Mouse (Mus musculus): ENCODE data around the gene Ube4b. TPM values are rescaled to one million over a fixed set of nuclear protein-coding genes. Genes with fewer than 3 reads are reported as not detected.

Gene Ube4b
- polyA plus RNA-seq, 1 experiment from 2014 or later, result 64.6 TPM

DNA sequence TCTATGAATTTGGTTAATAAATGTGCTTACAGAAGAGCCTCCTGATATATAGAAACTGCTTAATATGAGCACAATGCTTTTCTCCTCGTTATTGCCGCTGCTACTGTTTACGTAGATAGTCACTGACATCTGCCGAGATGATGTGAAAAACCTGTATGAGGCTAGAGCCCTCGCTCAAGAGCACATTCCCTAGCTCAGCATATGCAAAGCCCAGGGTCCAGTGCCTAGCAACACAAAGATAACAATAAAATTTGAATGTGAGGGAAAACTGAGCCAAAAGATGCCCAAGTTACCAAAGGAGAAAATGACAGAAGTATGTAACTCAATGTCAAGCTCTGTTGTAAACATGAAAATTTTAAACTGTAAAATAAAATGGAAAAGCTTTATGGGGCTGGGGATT lies 123.0 kb downstream of the Ube4b start:
- Histone ChIP-seq H3K4me1 (peaks cover 60% of the 10 kb centered on the region), H3K4me3 (no peak overlapping the region), H3K36me3 (replicated peaks) (peaks cover under 1% of the 10 kb centered on the region; the same call in 1 of the 2 replicates), H3K27me3 (ENCODE audit: poor library complexity, severe bottlenecking) (no peaks in the 10 kb centered on the region), H3K9me3 (no peaks in the 10 kb centered on the region), H3K27ac (no peak overlapping the region)
- no peak for DNase-seq (ENCODE audit: extremely low spot score, low spot score)
- WGBS, result 79% methylated on average over 5 of the region's 5 CpGs

DNA sequence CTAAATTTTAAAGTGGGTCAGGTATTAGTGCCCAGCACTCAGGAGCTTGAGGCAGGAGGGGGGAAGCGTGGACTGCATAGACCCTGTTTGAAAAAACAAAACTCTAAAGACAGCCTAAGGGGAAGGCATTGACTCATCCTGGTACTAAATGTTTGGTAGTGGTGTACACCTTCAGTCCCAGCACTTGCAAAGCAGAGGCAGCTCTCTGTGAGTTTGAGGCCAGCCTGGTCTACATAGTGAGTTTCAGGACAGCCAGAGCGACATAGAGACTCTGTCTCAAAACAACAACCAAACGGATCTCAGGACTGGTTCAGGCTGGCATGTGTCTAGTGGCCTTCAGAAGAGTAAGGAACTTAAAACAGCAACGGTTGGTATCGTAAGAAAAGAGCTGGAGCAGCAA lies 123.8 kb downstream of the Ube4b start:
- Histone ChIP-seq H3K9me3 (no peaks in the 10 kb centered on the region), H3K27ac (0 out of 2 replicates have a peak overlapping the region, but pooled peaks have one; percentile 35), H3K27me3 (ENCODE audit: poor library complexity, severe bottlenecking) (no peaks in the 10 kb centered on the region), H3K4me3 (no peak overlapping the region), H3K36me3 (replicated peaks) (peaks cover 4% of the 10 kb centered on the region; the same call in 1 of the 2 replicates), H3K4me1 (peaks cover 53% of the 10 kb centered on the region)
- no peak for DNase-seq (ENCODE audit: extremely low spot score, low spot score)
- WGBS, result 87% methylated on average over 5 of the region's 5 CpGs

DNA sequence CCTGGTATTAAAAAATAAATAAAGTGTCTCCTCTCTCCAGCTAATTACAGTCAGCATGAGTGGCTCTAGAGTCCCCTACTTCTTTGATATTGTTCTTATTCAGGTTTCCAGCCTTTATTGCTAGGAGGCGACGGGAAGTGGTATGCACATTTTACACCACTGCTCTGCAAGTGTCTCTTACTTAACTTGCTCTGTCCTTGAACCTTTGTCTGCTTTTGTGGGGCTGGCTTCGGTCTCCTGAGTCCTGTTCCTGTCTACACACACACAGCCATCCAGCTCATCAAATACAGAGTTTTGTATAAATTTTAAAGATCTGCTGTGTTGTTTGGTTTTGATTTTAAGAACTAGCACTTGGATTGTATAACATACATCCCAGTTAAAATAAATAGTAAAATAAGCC lies 124.4 kb downstream of the Ube4b start:
- Histone ChIP-seq H3K36me3 (replicated peaks) (peaks cover 4% of the 10 kb centered on the region; the same call in 1 of the 2 replicates), H3K27ac (peak overlapping the region; percentile 12; the same call in 1 of the 2 replicates), H3K4me3 (no peak overlapping the region), H3K9me3 (no peaks in the 10 kb centered on the region), H3K27me3 (ENCODE audit: poor library complexity, severe bottlenecking) (no peaks in the 10 kb centered on the region), H3K4me1 (peaks cover 53% of the 10 kb centered on the region)
- DNase-seq (ENCODE audit: extremely low spot score, low spot score), result no peak
- WGBS, result 70% methylated on average over 3 of the region's 3 CpGs

DNA sequence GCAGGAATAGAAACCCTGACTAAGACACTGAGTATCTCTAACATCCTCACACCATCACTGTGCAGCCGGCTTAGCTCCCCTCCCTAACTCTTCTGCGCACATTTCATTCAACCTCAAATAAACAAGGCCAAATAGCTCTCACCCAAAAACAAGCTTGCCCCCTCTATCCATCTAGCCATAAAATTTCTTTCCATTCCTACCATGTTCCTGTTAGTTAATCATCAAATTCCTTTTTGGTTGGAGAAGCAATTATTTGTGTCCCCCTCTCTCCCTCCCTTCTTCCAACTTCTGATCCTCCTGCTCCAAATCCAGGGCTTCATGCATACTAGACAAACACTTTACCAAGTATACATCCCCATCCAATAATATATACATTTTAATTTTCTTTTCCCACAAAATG lies 130.0 kb downstream of the Ube4b start:
- H3K36me3 ChIP-seq (replicated peaks), result peaks cover 12% of the 10 kb centered on the region
- H3K4me3 ChIP-seq, result no peak overlapping the region
- WGBS, result 95% methylated on average over 2 of the region's 2 CpGs
- no peak overlapping the region for H3K27ac ChIP-seq
- no peaks in the 10 kb centered on the region for H3K27me3 ChIP-seq (ENCODE audit: poor library complexity, severe bottlenecking)
- no peaks in the 10 kb centered on the region for H3K9me3 ChIP-seq
- no peak for DNase-seq (ENCODE audit: extremely low spot score, low spot score)
- H3K4me1 ChIP-seq, result peaks cover 13% of the 10 kb centered on the region

DNA sequence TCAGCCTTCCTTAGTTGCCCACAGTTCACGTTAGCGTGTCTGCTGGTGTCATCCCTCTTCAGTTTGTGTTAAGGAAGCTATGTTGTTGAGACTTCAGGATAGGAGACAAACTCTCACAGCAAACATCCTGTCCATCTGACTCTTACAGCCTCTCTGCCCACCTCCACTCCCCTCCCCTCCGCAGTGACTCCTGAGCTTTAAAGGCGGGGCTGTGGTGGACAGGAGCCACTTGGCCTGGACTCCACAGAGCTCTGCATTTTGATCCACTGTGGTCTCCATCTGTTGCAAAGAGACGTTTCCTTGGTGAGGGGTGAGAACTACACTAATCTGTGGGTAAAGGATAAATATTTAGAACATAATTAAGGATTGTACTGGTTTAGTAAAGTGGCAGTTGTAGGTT lies 133.6 kb downstream of the Ube4b start:
- H3K9me3 ChIP-seq, result no peaks in the 10 kb centered on the region
- H3K36me3 ChIP-seq (replicated peaks), result peaks cover 39% of the 10 kb centered on the region
- H3K4me1 ChIP-seq, result peaks cover 11% of the 10 kb centered on the region; the same call in 1 of the 2 replicates
- H3K27me3 ChIP-seq (ENCODE audit: poor library complexity, severe bottlenecking), result no peaks in the 10 kb centered on the region
- H3K4me3 ChIP-seq, result no peak overlapping the region
- WGBS, result 87% methylated on average over 5 of the region's 5 CpGs
- DNase-seq (ENCODE audit: extremely low spot score, low spot score), result no peak
- H3K27ac ChIP-seq, result no peak overlapping the region

DNA sequence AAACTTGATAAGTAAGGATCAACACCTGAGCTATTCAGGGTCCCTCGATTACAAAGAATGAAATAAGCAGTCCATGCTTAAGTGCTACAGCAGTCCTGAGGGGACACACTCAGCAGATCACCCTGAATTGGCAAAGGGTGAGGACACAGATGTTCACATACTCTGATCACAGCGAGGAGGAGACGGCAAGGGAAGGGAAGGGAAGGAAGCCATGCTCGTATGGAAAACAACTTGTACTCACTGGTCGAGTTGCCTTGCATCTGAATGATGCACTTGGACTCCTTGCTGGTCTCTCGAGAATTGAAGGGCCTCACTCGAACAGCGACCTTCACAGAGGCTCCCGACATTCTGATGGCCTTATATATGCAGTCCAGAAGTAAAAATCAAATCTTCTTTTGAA lies 135.5 kb downstream of the Ube4b start:
- Histone ChIP-seq H3K4me1 (peaks cover 14% of the 10 kb centered on the region), H3K36me3 (replicated peaks) (peaks cover 54% of the 10 kb centered on the region), H3K9me3 (no peaks in the 10 kb centered on the region), H3K4me3 (no peak overlapping the region), H3K27ac (no peak overlapping the region), H3K27me3 (ENCODE audit: poor library complexity, severe bottlenecking) (no peaks in the 10 kb centered on the region)
- DNase-seq (ENCODE audit: extremely low spot score, low spot score), result no peak
- 89% methylated on average over 9 of the region's 9 CpGs for WGBS

DNA sequence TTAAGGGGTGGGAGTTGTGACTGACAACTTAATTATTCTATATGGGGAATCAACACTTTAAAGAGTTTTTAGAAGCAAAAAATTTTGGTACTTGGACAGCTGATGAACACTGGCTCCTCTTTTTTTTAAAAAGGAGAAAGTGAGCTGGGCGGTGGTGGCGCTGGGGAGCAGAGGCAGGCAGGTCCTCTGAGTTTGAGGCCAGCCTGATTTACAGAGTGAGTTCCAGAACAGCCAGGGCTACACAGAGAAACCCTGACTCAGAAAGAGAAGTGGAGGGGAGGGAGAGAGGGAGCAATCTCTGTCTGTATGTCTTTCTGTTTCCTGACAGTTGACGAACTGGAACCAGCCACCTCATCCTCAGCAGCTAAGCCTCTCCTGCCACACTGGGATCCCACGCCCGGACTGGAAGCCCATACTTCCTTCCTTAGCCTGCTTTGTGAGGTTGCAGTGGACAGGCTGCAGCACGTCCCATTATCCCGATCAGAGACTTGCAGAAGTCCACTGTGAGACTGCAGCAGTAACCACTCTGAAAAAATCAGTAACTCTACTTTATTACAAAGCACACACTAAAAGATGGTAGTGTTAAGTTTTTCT lies 136.3 kb downstream of the Ube4b start:
- Histone ChIP-seq H3K4me1 (peaks cover 11% of the 10 kb centered on the region), H3K27me3 (ENCODE audit: poor library complexity, severe bottlenecking) (no peaks in the 10 kb centered on the region), H3K9me3 (no peaks in the 10 kb centered on the region), H3K36me3 (replicated peaks) (peaks cover 56% of the 10 kb centered on the region), H3K4me3 (no peak overlapping the region), H3K27ac (no peak overlapping the region)
- WGBS, result 85% methylated on average over 7 of the region's 7 CpGs
- no peak for DNase-seq (ENCODE audit: extremely low spot score, low spot score)

DNA sequence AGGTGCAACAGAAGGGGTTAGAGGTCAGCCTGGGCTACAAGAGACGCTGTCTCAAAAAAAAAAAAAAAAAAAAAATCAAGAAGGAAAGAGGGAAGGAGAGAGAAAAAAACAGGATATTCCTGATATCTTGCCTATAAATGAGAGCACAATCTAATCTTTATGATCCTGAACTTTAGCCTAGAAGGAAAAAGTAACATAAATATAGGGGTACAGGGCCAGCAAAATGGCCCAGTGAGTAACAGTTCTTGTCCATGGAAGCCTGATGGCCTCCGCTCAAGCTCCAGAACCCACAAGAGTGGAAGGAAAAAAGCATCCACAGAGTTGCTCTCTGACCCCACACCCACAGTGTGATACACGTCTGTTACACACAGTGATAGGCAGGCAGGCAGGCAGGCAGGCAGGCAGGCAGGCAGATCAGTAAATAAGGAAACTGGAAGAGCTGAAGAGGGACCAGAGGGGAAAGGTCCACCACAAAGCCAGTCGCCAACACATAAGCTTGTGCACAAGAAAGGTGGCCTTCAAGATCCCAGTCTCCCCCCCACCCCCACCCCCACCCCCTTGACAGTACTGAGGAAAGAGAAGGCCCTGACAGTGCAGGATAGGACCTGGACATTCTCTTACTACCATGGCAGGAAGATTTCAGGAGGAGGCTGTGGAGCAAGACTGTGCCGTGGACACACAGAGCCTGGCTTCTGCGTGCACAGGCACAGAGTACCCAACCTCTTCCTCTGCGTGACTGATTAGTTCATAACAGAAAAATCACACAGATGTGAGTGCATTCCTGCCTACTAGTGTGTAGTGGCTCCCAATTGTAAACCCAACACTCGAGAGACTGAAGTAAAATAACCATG lies 140.0 kb downstream of the Ube4b start:
- peaks cover 58% of the 10 kb centered on the region for H3K36me3 ChIP-seq (replicated peaks)
- H3K4me1 ChIP-seq, result peaks cover 12% of the 10 kb centered on the region; the same call in 1 of the 2 replicates
- H3K27me3 ChIP-seq (ENCODE audit: poor library complexity, severe bottlenecking), result no peaks in the 10 kb centered on the region
- no peak overlapping the region for H3K4me3 ChIP-seq
- H3K27ac ChIP-seq, result no peak overlapping the region
- DNase-seq (ENCODE audit: extremely low spot score, low spot score), result no peak
- 82% methylated on average over 8 of the region's 8 CpGs for WGBS
- H3K9me3 ChIP-seq, result no peaks in the 10 kb centered on the region

DNA sequence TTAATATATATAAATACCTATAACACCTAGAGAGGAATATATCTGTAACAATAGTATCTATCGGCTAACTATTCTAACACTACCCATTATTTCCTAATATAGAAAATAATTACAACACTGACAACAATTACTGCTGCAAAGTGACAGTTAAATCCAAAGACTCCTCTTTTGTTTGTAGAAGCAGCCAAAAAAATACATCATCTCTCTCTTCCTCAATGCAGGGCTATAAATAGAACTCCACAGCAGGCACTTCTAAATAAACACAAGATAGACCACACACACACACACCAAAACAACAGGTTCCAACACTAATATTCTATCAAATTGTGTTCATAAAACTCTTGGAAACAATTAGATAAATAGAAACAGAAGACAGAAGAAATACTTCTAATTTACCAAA lies 140.9 kb downstream of the Ube4b start:
- DNase-seq (ENCODE audit: extremely low spot score, low spot score), result no peak
- Histone ChIP-seq H3K27me3 (ENCODE audit: poor library complexity, severe bottlenecking) (no peaks in the 10 kb centered on the region), H3K4me1 (peaks cover 12% of the 10 kb centered on the region; the same call in 1 of the 2 replicates), H3K27ac (no peak overlapping the region), H3K36me3 (replicated peaks) (peaks cover 60% of the 10 kb centered on the region), H3K9me3 (no peaks in the 10 kb centered on the region), H3K4me3 (no peak overlapping the region)
- 95% methylated on average over 1 of the region's 1 CpGs for WGBS

DNA sequence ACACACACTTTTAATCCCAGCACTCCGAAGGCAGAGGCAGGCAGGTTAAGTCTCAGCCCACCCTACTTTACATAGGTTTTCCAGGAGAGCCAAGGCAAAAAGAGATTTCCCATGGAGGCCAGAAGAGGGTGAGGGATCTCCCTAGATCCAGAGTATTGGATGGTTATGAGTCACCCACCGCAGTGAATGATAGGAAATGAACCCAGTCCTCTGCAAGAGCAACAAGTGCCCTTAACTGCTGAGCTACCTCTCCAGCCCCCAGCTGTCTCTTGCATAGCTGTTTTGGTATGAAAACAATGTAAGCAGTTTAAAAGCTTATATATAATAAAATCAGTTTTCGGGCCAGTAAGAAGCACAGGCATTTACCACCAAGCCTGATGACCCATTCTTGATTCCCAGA lies 143.5 kb downstream of the Ube4b start:
- Histone ChIP-seq H3K4me1 (peaks cover 25% of the 10 kb centered on the region), H3K27me3 (ENCODE audit: poor library complexity, severe bottlenecking) (no peaks in the 10 kb centered on the region), H3K36me3 (replicated peaks) (peaks cover 39% of the 10 kb centered on the region), H3K9me3 (no peaks in the 10 kb centered on the region), H3K27ac (no peak overlapping the region), H3K4me3 (no peak overlapping the region)
- no peak for DNase-seq (ENCODE audit: extremely low spot score, low spot score)
- WGBS, result 95% methylated on average over 3 of the region's 3 CpGs

DNA sequence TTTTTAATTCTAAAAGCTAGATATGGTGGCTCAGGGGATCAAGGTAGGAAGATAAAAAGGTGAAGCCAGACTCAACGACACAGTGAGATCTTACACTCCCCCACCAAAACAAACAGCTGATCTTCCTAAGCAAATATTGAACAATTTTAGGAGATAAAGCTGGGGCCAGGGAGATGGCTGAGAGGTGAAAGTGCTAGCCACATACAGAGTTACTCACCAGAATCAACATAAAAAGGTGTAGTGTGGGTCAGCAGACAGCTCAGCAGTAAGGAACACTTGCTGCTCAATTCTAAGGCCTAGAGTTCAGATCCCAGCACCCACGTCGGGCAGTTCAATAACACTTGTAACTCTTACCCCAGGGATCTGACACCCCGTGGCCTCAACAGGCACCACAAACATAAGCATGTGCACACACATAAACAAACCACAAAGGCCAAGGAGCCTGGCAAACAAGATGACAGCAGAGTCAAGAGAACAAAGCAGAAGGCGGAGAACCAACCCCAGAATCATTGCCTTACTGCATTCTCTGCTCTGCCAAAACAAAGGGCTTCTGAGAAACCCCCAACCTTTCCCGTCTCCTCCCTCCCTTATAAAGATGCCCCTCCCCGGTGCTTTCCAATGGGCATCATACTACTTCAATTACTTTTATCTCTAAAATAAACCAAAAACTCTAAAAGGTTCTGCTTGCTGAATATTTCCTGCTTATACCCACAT lies 144.4 kb downstream of the Ube4b start:
- no peak for DNase-seq (ENCODE audit: extremely low spot score, low spot score)
- H3K9me3 ChIP-seq, result no peaks in the 10 kb centered on the region
- H3K4me3 ChIP-seq, result no peak overlapping the region
- peaks cover 32% of the 10 kb centered on the region for H3K4me1 ChIP-seq
- H3K27me3 ChIP-seq (ENCODE audit: poor library complexity, severe bottlenecking), result no peaks in the 10 kb centered on the region
- no peak overlapping the region for H3K27ac ChIP-seq
- WGBS, result 84% methylated on average over 7 of the region's 7 CpGs
- H3K36me3 ChIP-seq (replicated peaks), result peaks cover 33% of the 10 kb centered on the region
